Mouse (Mus musculus) stomach, embryonic 14.5 days (tissue): Measurements from ENCODE around the gene Pid1. TPM values are rescaled to one million over a fixed set of nuclear protein-coding genes. Genes with fewer than 3 reads are reported as not detected.

Experiments
- ATAC-seq: fragments of 200-750 bp; cut with Nextera tagmentation; 2 replicates; pipeline ENCODE4 v1.8.0; 2017; ENCODE audit warnings: low read depth, moderate TSS enrichment; ENCODE audit not compliant: insufficient number of reproducible peaks, insufficient read depth, low FRiP score
- H3K27ac ChIP-seq: fragments of 300-500 bp; sonication (generic); 2 replicates; pipeline ENCODE4 v1.5.1; 2014; ENCODE audit warnings: mild to moderate bottlenecking, low read length, moderate library complexity, mixed read lengths
- H3K27me3 ChIP-seq: fragments of 300-500 bp; sonication (generic); 2 replicates; pipeline ENCODE4 v1.6.1; 2014; ENCODE audit warnings: low read length, control low read depth, mixed read lengths; ENCODE audit not compliant: control insufficient read depth, insufficient read depth
- H3K36me3 ChIP-seq: fragments of 300-500 bp; sonication (generic); 2 replicates; pipeline ENCODE4 v1.6.1; 2014; ENCODE audit warnings: mild to moderate bottlenecking, control low read depth, low read length, moderate library complexity, mixed read lengths; ENCODE audit not compliant: control insufficient read depth, insufficient read depth
- H3K4me1 ChIP-seq: fragments of 300-500 bp; sonication (generic); 2 replicates; pipeline ENCODE4 v1.6.1; 2014; ENCODE audit warnings: low read length, control low read depth, mixed read lengths; ENCODE audit not compliant: control insufficient read depth, insufficient read depth
- H3K4me2 ChIP-seq: fragments of 300-500 bp; sonication (generic); replicated peaks from 2 replicates; pipeline ENCODE4 v1.6.1; 2014; ENCODE audit warnings: low read depth, low read length, control low read depth
- H3K4me3 ChIP-seq: fragments of 300-500 bp; sonication (generic); 2 replicates; pipeline ENCODE4 v1.5.1; 2014; ENCODE audit warnings: low read depth, low read length, control low read depth
- H3K9ac ChIP-seq: fragments of 300-500 bp; sonication (generic); replicated peaks from 2 replicates; pipeline ENCODE4 v1.6.1; 2014; ENCODE audit warnings: low read depth, mild to moderate bottlenecking, control low read depth, low read length, moderate library complexity, mixed read lengths
- H3K9me3 ChIP-seq: fragments of 300-500 bp; sonication (generic); 2 replicates; pipeline ENCODE4 v1.6.1; 2016; ENCODE audit warnings: low read depth, low read length, control low read depth; ENCODE audit not compliant: control insufficient read depth
- WGBS: fragments of 180-500 bp; shearing (Covaris S2); extraction: QIAGEN DNeasy Blood & Tissue Kit; methylation state at CpG from one replicate; pipeline ENCODE4 v1.1.7; 2014; 5-methylcytosine and 5-hydroxymethylcytosine counted together
- polyA plus RNA-seq: library from polyadenylated mRNA; unstranded; fragments of >200 nt; fragmentation: Nextera tagmentation; extraction: Ambion mirVana; gene quantifications from 2 replicates; pipeline ENCODE4 v1.2.1, GENCODE M21; 2014

The Pid1 gene
- polyA plus RNA-seq, 1 experiment from 2014 or later = 16.7 TPM

DNA sequence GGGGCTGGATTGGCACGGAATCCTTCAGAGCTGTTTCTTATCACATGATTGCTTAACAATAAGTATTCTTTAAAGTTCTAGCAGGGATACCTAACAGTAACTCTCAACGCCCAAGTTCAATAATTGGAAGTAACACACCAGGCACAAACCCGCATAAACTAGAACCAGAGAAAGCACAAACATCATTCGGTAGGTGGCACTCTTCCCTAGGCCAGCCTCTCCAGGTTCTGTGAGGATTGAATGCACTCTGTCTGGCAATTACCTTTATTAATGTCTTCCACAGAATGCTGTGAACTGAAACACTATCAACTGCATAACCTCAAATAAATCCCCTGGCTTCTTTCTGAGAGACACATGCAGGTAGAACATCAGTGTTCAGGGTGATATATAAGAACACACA is 235.5 kb downstream of the Pid1 start:
- no peaks in the 10 kb centered on the region for H3K9me3 ChIP-seq
- WGBS = 71% methylated on average over 4 of the region's 4 CpGs

DNA sequence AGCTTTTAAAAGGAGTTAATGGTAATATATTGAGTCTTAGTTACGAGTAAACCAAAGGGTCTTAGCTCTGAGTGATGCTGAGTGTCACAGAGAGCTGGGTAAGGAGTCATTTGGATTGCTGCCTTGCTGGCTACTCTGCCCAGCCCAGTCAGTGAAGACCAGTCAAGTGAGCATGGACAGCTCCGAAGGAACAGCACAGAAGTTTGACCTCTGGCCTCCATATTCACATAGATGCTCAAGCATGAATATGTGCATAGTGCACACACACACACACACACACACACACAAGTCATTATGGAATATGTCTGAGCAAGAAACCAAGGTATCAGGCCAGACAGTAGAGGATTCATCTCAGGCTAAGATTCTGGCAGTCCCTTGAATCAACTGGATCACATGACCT is 244.7 kb downstream of the Pid1 start:
- ATAC-seq = no peak
- Histone ChIP-seq H3K36me3 (no peaks in the 10 kb centered on the region), H3K4me2 (no peak overlapping the region), H3K9ac (no peak overlapping the region), H3K4me1 (no peaks in the 10 kb centered on the region), H3K27ac (no peak overlapping the region), H3K9me3 (no peaks in the 10 kb centered on the region), H3K4me3 (no peak overlapping the region), H3K27me3 (no peaks in the 10 kb centered on the region)
- WGBS = 78% methylated on average over 2 of the region's 2 CpGs

More for the DNA sequence above, 235.5 kb downstream of the Pid1 start:
- Histone ChIP-seq H3K9ac (no peak overlapping the region), H3K4me2 (no peak overlapping the region), H3K4me1 (no peaks in the 10 kb centered on the region), H3K4me3 (no peak overlapping the region), H3K27me3 (no peaks in the 10 kb centered on the region), H3K36me3 (no peaks in the 10 kb centered on the region), H3K27ac (no peak overlapping the region)
- no peak for ATAC-seq

GRCm38 (mm10) chr1:84106756-84107155 is 257.2 kb downstream of the Pid1 start:
- Histone ChIP-seq H3K9ac (no peak overlapping the region), H3K4me1 (no peaks in the 10 kb centered on the region), H3K9me3 (no peaks in the 10 kb centered on the region), H3K27me3 (no peaks in the 10 kb centered on the region), H3K4me2 (no peak overlapping the region), H3K4me3 (no peak overlapping the region), H3K27ac (no peak overlapping the region), H3K36me3 (no peaks in the 10 kb centered on the region)
- WGBS = 92% methylated on average over 4 of the region's 4 CpGs
- no peak for ATAC-seq

GRCm38 (mm10) chr1:84102052-84102451 is 261.9 kb downstream of the Pid1 start:
- ATAC-seq = no peak
- no peak overlapping the region for H3K27ac ChIP-seq
- no peak overlapping the region for H3K4me2 ChIP-seq
- H3K4me3 ChIP-seq = no peak overlapping the region
- no peaks in the 10 kb centered on the region for H3K4me1 ChIP-seq
- WGBS = 88% methylated on average over 2 of the region's 2 CpGs
- H3K27me3 ChIP-seq = no peaks in the 10 kb centered on the region
- H3K9ac ChIP-seq = no peak overlapping the region
- no peaks in the 10 kb centered on the region for H3K36me3 ChIP-seq
- no peaks in the 10 kb centered on the region for H3K9me3 ChIP-seq

GRCm38 (mm10) chr1:84097398-84097797 is 266.6 kb downstream of the Pid1 start:
- no peaks in the 10 kb centered on the region for H3K4me1 ChIP-seq
- no peaks in the 10 kb centered on the region for H3K36me3 ChIP-seq
- H3K9me3 ChIP-seq = no peaks in the 10 kb centered on the region
- H3K27me3 ChIP-seq = no peaks in the 10 kb centered on the region
- H3K9ac ChIP-seq = no peak overlapping the region
- ATAC-seq = 0 out of 2 replicates have a peak, but pooled peaks have one; percentile 73
- H3K4me2 ChIP-seq = no peak overlapping the region
- no peak overlapping the region for H3K27ac ChIP-seq
- no peak overlapping the region for H3K4me3 ChIP-seq

- no peak for ATAC-seq
- WGBS = 69% methylated on average over 2 of the region's 2 CpGs
Observed at GRCm38 (mm10) chr1:84093291-84093690, 270.7 kb downstream of the Pid1 start.

DNA sequence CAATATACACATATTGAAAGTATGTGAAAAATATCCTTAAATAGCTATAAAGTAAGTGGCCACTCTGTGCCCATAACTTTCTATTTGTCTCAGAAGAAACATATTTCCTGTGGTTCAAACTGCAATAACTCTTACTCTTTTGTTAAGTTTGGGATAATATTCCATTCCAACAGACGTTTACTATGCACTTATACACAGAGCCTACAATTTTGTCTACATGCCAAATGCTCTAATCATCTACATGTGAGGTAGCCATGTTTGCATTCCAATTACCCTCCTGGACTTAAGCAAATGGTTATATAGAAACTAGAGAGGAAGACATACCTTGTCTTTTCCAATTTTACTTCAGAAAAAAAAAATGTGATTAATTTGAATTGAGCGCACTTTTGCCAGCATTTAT is 274.3 kb downstream of the Pid1 start:
- H3K4me3 ChIP-seq = no peak overlapping the region
- no peak for ATAC-seq
- WGBS = 73% methylated on average over 2 of the region's 2 CpGs
- no peaks in the 10 kb centered on the region for H3K36me3 ChIP-seq
- no peaks in the 10 kb centered on the region for H3K9me3 ChIP-seq
- no peaks in the 10 kb centered on the region for H3K4me1 ChIP-seq
- H3K27ac ChIP-seq = no peak overlapping the region
- no peaks in the 10 kb centered on the region for H3K27me3 ChIP-seq
- H3K9ac ChIP-seq = no peak overlapping the region
- no peak overlapping the region for H3K4me2 ChIP-seq

More at GRCm38 (mm10) chr1:84093291-84093690, 270.7 kb downstream of the Pid1 start:
- H3K36me3 ChIP-seq = no peaks in the 10 kb centered on the region
- H3K4me1 ChIP-seq = no peaks in the 10 kb centered on the region
- H3K27ac ChIP-seq = no peak overlapping the region
- no peak overlapping the region for H3K4me3 ChIP-seq
- no peaks in the 10 kb centered on the region for H3K27me3 ChIP-seq
- no peak overlapping the region for H3K9ac ChIP-seq
- H3K4me2 ChIP-seq = no peak overlapping the region
- H3K9me3 ChIP-seq = no peaks in the 10 kb centered on the region

- ATAC-seq = no peak
- no peak overlapping the region for H3K9ac ChIP-seq
- H3K27ac ChIP-seq = no peak overlapping the region
- no peaks in the 10 kb centered on the region for H3K4me1 ChIP-seq
- 60% methylated on average over 2 of the region's 2 CpGs for WGBS
- no peaks in the 10 kb centered on the region for H3K9me3 ChIP-seq
- no peaks in the 10 kb centered on the region for H3K27me3 ChIP-seq
- H3K4me3 ChIP-seq = no peak overlapping the region
- H3K36me3 ChIP-seq = no peaks in the 10 kb centered on the region
- no peak overlapping the region for H3K4me2 ChIP-seq
Observed at GRCm38 (mm10) chr1:84087957-84088356, 276.0 kb downstream of the Pid1 start.

DNA sequence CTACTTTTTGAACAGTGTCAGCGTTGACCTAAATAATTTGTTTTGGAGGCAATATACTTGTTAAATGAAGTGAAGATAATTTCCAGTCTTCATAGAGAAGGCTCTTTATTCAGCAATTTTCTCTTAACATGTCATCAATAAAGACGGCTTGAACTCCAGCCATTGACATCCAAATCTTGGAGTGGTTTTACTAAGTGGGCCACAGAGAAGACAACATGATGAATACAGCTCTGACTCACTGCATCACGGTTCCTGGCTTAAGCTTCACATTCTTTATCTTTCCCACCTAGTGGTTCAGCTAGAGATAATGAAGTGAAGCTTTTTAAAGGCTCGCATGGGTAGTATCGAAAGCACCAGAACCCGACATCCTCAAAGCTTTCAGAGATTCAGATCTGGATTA is 276.7 kb downstream of the Pid1 start:
- no peaks in the 10 kb centered on the region for H3K4me1 ChIP-seq
- no peaks in the 10 kb centered on the region for H3K9me3 ChIP-seq
- WGBS = 44% methylated on average over 6 of the region's 6 CpGs
- H3K9ac ChIP-seq = no peak overlapping the region
- H3K4me2 ChIP-seq = no peak overlapping the region
- no peak overlapping the region for H3K4me3 ChIP-seq
- no peaks in the 10 kb centered on the region for H3K27me3 ChIP-seq
- H3K36me3 ChIP-seq = no peaks in the 10 kb centered on the region
- ATAC-seq = no peak
- H3K27ac ChIP-seq = no peak overlapping the region
